Mouse (Mus musculus): ENCODE results near the gene Erc2.

DNA sequence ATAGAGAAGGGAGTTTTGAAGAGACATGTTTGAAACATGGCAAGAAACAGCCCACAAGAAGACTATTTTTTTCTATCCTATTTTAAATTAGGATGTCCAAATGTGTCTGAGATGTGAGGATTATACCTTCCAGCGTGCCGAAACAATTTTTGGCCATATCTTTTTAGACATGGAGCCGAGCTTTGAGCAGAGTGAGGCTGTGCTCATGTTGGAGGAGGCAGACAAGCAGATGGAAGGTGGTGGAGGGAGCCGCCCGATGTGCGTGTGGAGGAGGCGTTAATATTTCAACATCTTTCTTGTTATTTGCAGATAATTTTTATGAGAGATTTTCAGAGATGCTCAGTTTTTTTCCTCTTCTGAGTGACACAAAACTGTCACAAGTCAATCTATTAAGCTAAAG lies 50.5 kb downstream of the Erc2 start:
- no peak for TF ChIP-seq CTCF (IDR thresholded peaks at IDR 0.05; ENCODE audit: low read depth, low read length)
- TF ChIP-seq POLR2A (IDR thresholded peaks at IDR 0.05; ENCODE audit: extremely low read depth, insufficient read depth, low read length), result no peak
